Mouse (Mus musculus) CH12.LX (cell line): ENCODE measurements around the gene Naa16. TPM values are rescaled to one million over a fixed set of nuclear protein-coding genes. Genes with fewer than 3 reads are reported as not detected.

Experiments used
- DNase-seq: peaks from one replicate; pipeline ENCODE4 v3.0.0-alpha.2; 2013; ENCODE audit errors: extremely low read depth
- H3K27ac ChIP-seq: 2 replicates; pipeline ENCODE4 v1.5.1; 2012; ENCODE audit warnings: low read depth, mild to moderate bottlenecking, control low read depth, moderate library complexity; ENCODE audit not compliant: insufficient read depth
- H3K27me3 ChIP-seq: replicated peaks from 2 replicates; pipeline ENCODE3; 2012; ENCODE audit warnings: inconsistent platforms
- H3K36me3 ChIP-seq, 2 experiments: replicated peaks in 1 of 2; 2 replicates each; pipeline versions ENCODE3 to v1.6.1; 2012; ENCODE audit warnings: inconsistent platforms in 1 of 2, low read length in 1 of 2, mild to moderate bottlenecking in 1 of 2, mixed read lengths in 1 of 2, moderate library complexity in 1 of 2; ENCODE audit not compliant: control insufficient read depth in 1 of 2, insufficient read depth in 1 of 2
- H3K4me1 ChIP-seq, 2 experiments: 2 replicates each; pipeline ENCODE4 v1.6.1; 2012; ENCODE audit warnings: inconsistent platforms in 1 of 2, moderate library complexity in 1 of 2; ENCODE audit not compliant: insufficient read depth in 2 of 2, control insufficient read depth in 1 of 2
- H3K4me2 ChIP-seq: 2 replicates; pipeline ENCODE4 v1.6.1; 2012; ENCODE audit warnings: low read depth, mild to moderate bottlenecking, control low read depth; ENCODE audit not compliant: poor library complexity, insufficient read depth, severe bottlenecking
- H3K4me3 ChIP-seq, 3 experiments: fragments of 150-350 bp in 1 of 3; sonication (generic) in 1 of 3; replicated peaks in 1 of 3; 2 replicates each; pipeline versions ENCODE3 to v1.5.1; 2011 to 2012; ENCODE audit warnings: low read depth in 2 of 3, low read length in 2 of 3, mild to moderate bottlenecking in 2 of 3, moderate library complexity in 2 of 3, control low read depth in 1 of 3, improper control_type of control experiment in 1 of 3, inconsistent platforms in 1 of 3, mixed read lengths in 1 of 3; ENCODE audit not compliant: poor library complexity in 1 of 3
- H3K79me2 ChIP-seq: replicated peaks from 2 replicates; pipeline ENCODE4 v1.6.1; 2012; ENCODE audit warnings: mild to moderate bottlenecking, moderate library complexity; ENCODE audit not compliant: control insufficient read depth, poor library complexity, insufficient read depth, severe bottlenecking; ENCODE audit errors: extremely low read depth
- H3K9ac ChIP-seq: 2 replicates; pipeline ENCODE4 v1.6.1; 2012; ENCODE audit warnings: low read depth, mild to moderate bottlenecking, control low read depth, moderate library complexity; ENCODE audit not compliant: insufficient read depth
- H3K9me3 ChIP-seq: replicated peaks from 2 replicates; pipeline ENCODE3; 2012; ENCODE audit warnings: low read length, inconsistent platforms, mixed read lengths
- BHLHE40 ChIP-seq: IDR thresholded peaks from 2 replicates; pipeline ENCODE4 v1.6.1; 2011; ENCODE audit warnings: mild to moderate bottlenecking, low read depth, low read length, improper control_type of control experiment
- CHD1 ChIP-seq: IDR thresholded peaks from 2 replicates; pipeline ENCODE4 v1.6.1; 2012; ENCODE audit warnings: low read depth, low read length, improper control_type of control experiment, inconsistent platforms
- CHD2 ChIP-seq: IDR thresholded peaks from 2 replicates; pipeline ENCODE4 v1.6.1; 2011; ENCODE audit warnings: low read length, improper control_type of control experiment
- ELF1 ChIP-seq: IDR thresholded peaks from 2 replicates; pipeline ENCODE4 v1.6.1; 2014; ENCODE audit warnings: low read depth, mild to moderate bottlenecking, inconsistent platforms, low read length, improper control_type of control experiment
- HCFC1 ChIP-seq: IDR thresholded peaks from 2 replicates; pipeline ENCODE4 v1.6.1; 2012; ENCODE audit warnings: low read depth, mild to moderate bottlenecking, inconsistent platforms, low read length, improper control_type of control experiment
- MAFK ChIP-seq: IDR thresholded peaks from 2 replicates; pipeline ENCODE4 v1.6.1; 2011; ENCODE audit warnings: low read length, improper control_type of control experiment; ENCODE audit not compliant: insufficient replicate concordance
- MAZ ChIP-seq: IDR thresholded peaks from 2 replicates; pipeline ENCODE4 v1.6.1; 2012; ENCODE audit warnings: low read depth, mild to moderate bottlenecking, inconsistent platforms, low read length, improper control_type of control experiment, moderate library complexity
- MEF2A ChIP-seq: IDR thresholded peaks from 2 replicates; pipeline ENCODE4 v1.6.1; 2014; ENCODE audit warnings: low read depth, mild to moderate bottlenecking, inconsistent platforms, low read length, improper control_type of control experiment, borderline replicate concordance
- MYC ChIP-seq: IDR thresholded peaks from 2 replicates; pipeline ENCODE4 v1.6.1; 2011; ENCODE audit warnings: low read depth, mild to moderate bottlenecking, improper control_type of control experiment, low read length
- NRF1 ChIP-seq: IDR thresholded peaks from 2 replicates; pipeline ENCODE4 v1.6.1; 2014; ENCODE audit warnings: low read depth, mild to moderate bottlenecking, inconsistent platforms, low read length, improper control_type of control experiment, moderate library complexity
- PAX5 ChIP-seq: IDR thresholded peaks from 2 replicates; pipeline ENCODE4 v1.6.1; 2012; ENCODE audit warnings: low read length, inconsistent platforms, mixed read lengths
- POLR2A ChIP-seq: IDR thresholded peaks from 2 replicates; pipeline ENCODE4 v1.6.1; 2011; ENCODE audit warnings: low read depth, mild to moderate bottlenecking, improper control_type of control experiment, low read length
- SIN3A ChIP-seq: IDR thresholded peaks from 2 replicates; pipeline ENCODE4 v1.6.1; 2012; ENCODE audit warnings: low read length, improper control_type of control experiment, inconsistent platforms
- TBP ChIP-seq: conservative IDR thresholded peaks from 2 replicates; pipeline ENCODE4 v1.6.1; 2011; ENCODE audit warnings: low read depth, low read length, improper control_type of control experiment
- TCF12 ChIP-seq: IDR thresholded peaks from 2 replicates; pipeline ENCODE4 v1.6.1; 2014; ENCODE audit warnings: low read depth, mild to moderate bottlenecking, inconsistent platforms, low read length, improper control_type of control experiment
- UBTF ChIP-seq: IDR thresholded peaks from 2 replicates; pipeline ENCODE4 v1.6.1; 2012; ENCODE audit warnings: low read depth, mild to moderate bottlenecking, inconsistent platforms, low read length, improper control_type of control experiment, moderate library complexity
- USF1 ChIP-seq: IDR thresholded peaks from 2 replicates; pipeline ENCODE4 v1.6.1; 2014; ENCODE audit warnings: low read depth, mild to moderate bottlenecking, inconsistent platforms, low read length, improper control_type of control experiment
- USF2 ChIP-seq: conservative IDR thresholded peaks from 2 replicates; pipeline ENCODE4 v1.6.1; 2011; ENCODE audit warnings: low read depth, low read length, improper control_type of control experiment
- ZKSCAN1 ChIP-seq: IDR thresholded peaks from 2 replicates; pipeline ENCODE4 v1.6.1; 2012; ENCODE audit warnings: low read depth, inconsistent platforms, low read length, improper control_type of control experiment, borderline replicate concordance
- ZMIZ1 ChIP-seq: IDR thresholded peaks from 2 replicates; pipeline ENCODE4 v1.6.1; 2012; ENCODE audit warnings: low read depth, mild to moderate bottlenecking, inconsistent platforms, low read length, improper control_type of control experiment
- ZNF384 ChIP-seq: IDR thresholded peaks from 2 replicates; pipeline ENCODE4 v1.6.1; 2012; ENCODE audit warnings: low read depth, low read length, improper control_type of control experiment, inconsistent platforms
- dilution Hi-C: fragments of 300-500 bp; cut with MboI; formaldehyde crosslinking; loops from 2 replicates; pipeline ENCODE4 v1.14.3; 2020; ENCODE audit warnings: low sequenced_read_pairs; ENCODE audit not compliant: extremely low pct_unique_long_range_greater_than_20kb, extremely low pct_ligation_motif_present
- in situ Hi-C: fragments of 300-500 bp; cut with MboI; formaldehyde crosslinking; loops from 3 replicates; pipeline ENCODE4 v1.14.3; 2019; ENCODE audit warnings: low sequenced_read_pairs, low pct_ligation_motif_present, low pct_unique_long_range_greater_than_20kb, mixed read lengths
- polyA plus RNA-seq: library from polyadenylated mRNA; unstranded; fragments of >175 nt; gene quantifications from 2 replicates; pipeline ENCODE4 v1.2.1, GENCODE M21; 2012; ENCODE audit warnings: low read depth; ENCODE audit not compliant: insufficient read length
- total RNA-seq, 2 experiments: library from RNA; depleted of rRNA; stranded (reverse); fragments of 300-350 nt in 1 of 2; fragments of >200 nt in 1 of 2; gene quantifications; 2 replicates each; pipeline ENCODE4 v1.2.3; 2012 to 2014

The Naa16 gene
- total and polyA plus RNA-seq, 3 experiments: 16.4 to 60.0 (median 42.6) TPM

GRCm38 (mm10) chr14:79389438-79390264 is 927 bp downstream of the Naa16 start (continued):
- no peak for TF ChIP-seq ZKSCAN1
- no peak for TF ChIP-seq PAX5
- no peak; the same call in 1 of the 2 replicates for TF ChIP-seq HCFC1
- no peak; the same call in 1 of the 2 replicates for TF ChIP-seq USF1
- no peak for TF ChIP-seq USF2
- TF ChIP-seq ZNF384: peak; percentile 74
- no peak for TF ChIP-seq MAZ
- TF ChIP-seq CHD2: no peak
- no peak for TF ChIP-seq MEF2A

GRCm38 (mm10) chr14:79388304-79388703 is 2.3 kb downstream of the Naa16 start:
- peak overlapping the region in 2 of 3 experiments; percentile 49 to 88 for H3K4me3 ChIP-seq
- H3K9me3 ChIP-seq: no peaks in the 10 kb centered on the region
- peak; percentile 70; the same call in 1 of the 2 replicates for TF ChIP-seq TBP
- no peak for TF ChIP-seq NRF1
- TF ChIP-seq MYC: peak; percentile 76
- TF ChIP-seq, all 38 proteins: peak for 2
- H3K79me2 ChIP-seq: peaks cover 40% of the 10 kb centered on the region
- peaks cover 2 to 24% of the 10 kb centered on the region in 2 experiments for H3K36me3 ChIP-seq
- H3K9ac ChIP-seq: peak overlapping the region; percentile 83; the same call in 1 of the 2 replicates
- DNase-seq: no peak
- in situ Hi-C loops (no loop called here), dilution Hi-C loops (no loop called here)
- peak overlapping the region; percentile 94 for H3K4me2 ChIP-seq
- H3K27ac ChIP-seq: no peak overlapping the region
- H3K4me1 ChIP-seq: peaks cover 2 to 34% of the 10 kb centered on the region in 2 experiments; a peak in 2 of 4 replicates
- H3K27me3 ChIP-seq: no peaks in the 10 kb centered on the region

- Histone ChIP-seq H3K4me3 (no peak overlapping the region), H3K9ac (no peak overlapping the region), H3K27ac (no peak overlapping the region), H3K4me1 (peaks cover 2 to 23% of the 10 kb centered on the region in 2 experiments; a peak in 2 of 4 replicates), H3K4me2 (no peak overlapping the region), H3K27me3 (no peaks in the 10 kb centered on the region), H3K9me3 (no peaks in the 10 kb centered on the region), H3K79me2 (peaks cover 48% of the 10 kb centered on the region), H3K36me3 (peaks cover 17 to 61% of the 10 kb centered on the region in 2 experiments)
- DNase-seq: no peak
- in situ Hi-C loops (no loop called here), dilution Hi-C loops (no loop called here)
- TF ChIP-seq NRF1 (no peak), CHD1 (no peak), HCFC1 (no peak), SIN3A (no peak), TCF12 (no peak), MAZ (no peak), ZMIZ1 (no peak), UBTF (no peak), ZKSCAN1 (no peak), MAFK (no peak), ELF1 (no peak), BHLHE40 (no peak), USF1 (no peak), CHD2 (no peak), POLR2A (no peak), MYC (no peak), TBP (no peak)
Measured at GRCm38 (mm10) chr14:79383120-79383519, 7.5 kb downstream of the Naa16 start.
